Comparison of ENCODE assay signal across 11 mouse cellular contexts in genomic region chr11:69718661-69719060, GRCm38 (mm10). TPM values are rescaled to one million over a fixed set of nuclear protein-coding genes. Genes with fewer than 3 reads are reported as not detected.
A peak's percentile ranks its signal among the peaks of the same experiment; 100 is the strongest.
DNase-seq lines count a peak whose midpoint lies in the region; ATAC-seq and TF ChIP-seq lines count a peak whose summit lies in the region.
"Had no signal": no experiment of that assay in that cellular context is flagged by ENCODE, and none has a peak within 500 bp of the region (broad histone marks: within the 10 kb centered on the region; RNA-seq: fewer than 3 reads in every experiment).

No protein-coding gene starts in this region.

- DNase-seq in heart, embryonic 10.5 days (ENCODE audit: low spot score) = peak; percentile 88
- DNase-seq in heart, adult 18-20 months = no peak
- no peak for DNase-seq in neural tube, embryonic 10.5 days (ENCODE audit: extremely low spot score, low spot score)
- peak; percentile 46 for DNase-seq in kidney, adult 9 months
- peak; percentile 85 for DNase-seq in yolk sac, embryonic 10.5 days (ENCODE audit: low spot score)
- no peak for DNase-seq in layer of hippocampus, adult 11-12 months (ENCODE audit: low spot score)
- DNase-seq in layer of hippocampus, adult 2 months (ENCODE audit: low spot score in 2 of 2) = no peak
- DNase-seq: adrenal gland, adult 8-10 months; left cerebral cortex, postnatal 4 days; spleen, adult 18-20 months had no signal

- H3K9me3 ChIP-seq in heart, embryonic 10.5 days = no peaks in the 10 kb centered on the region
- H3K9me3 ChIP-seq in neural tube, embryonic 12.5 days = 0 out of 2 replicates have a peak, but pooled peaks cover 4% of the 10 kb centered on the region

- no peaks in the 10 kb centered on the region for H3K36me3 ChIP-seq in heart, embryonic 10.5 days
- no peaks in the 10 kb centered on the region for H3K36me3 ChIP-seq in neural tube, embryonic 12.5 days

- peak overlapping the region; percentile 23; the same call in 1 of the 2 replicates for H3K9ac ChIP-seq in neural tube, embryonic 12.5 days

- H3K4me2 ChIP-seq in neural tube, embryonic 12.5 days (replicated peaks) = peak overlapping the region; percentile 24; the same call in 1 of the 2 replicates

- H3K27ac ChIP-seq in heart, embryonic 10.5 days = peak overlapping the region; percentile 64; the same call in 1 of the 2 replicates
- H3K27ac ChIP-seq in neural tube, embryonic 12.5 days = no peak overlapping the region
- H3K27ac ChIP-seq in layer of hippocampus, adult 2 months = no peak overlapping the region

- H3K27me3 ChIP-seq in heart, embryonic 10.5 days (ENCODE audit: insufficient read depth, poor library complexity, severe bottlenecking) = no peaks in the 10 kb centered on the region
- H3K27me3 ChIP-seq in neural tube, embryonic 12.5 days (replicated peaks) = no peaks in the 10 kb centered on the region

- no peak for TF ChIP-seq CTCF in layer of hippocampus, adult 2 months (conservative IDR thresholded peaks at IDR 0.05)

- peaks cover 26% of the 10 kb centered on the region for H3K4me1 ChIP-seq in heart, embryonic 10.5 days
- H3K4me1 ChIP-seq in neural tube, embryonic 12.5 days = no peaks in the 10 kb centered on the region

- no peak for ATAC-seq in neural tube, embryonic 12.5 days (ENCODE audit: low FRiP score, low read depth)

- 26% methylated on average over 15 of the region's 15 CpGs for WGBS in heart, embryonic 10.5 days
- WGBS in neural tube, embryonic 12.5 days = 41% methylated on average over 15 of the region's 15 CpGs

- H3K4me3 ChIP-seq in heart, embryonic 10.5 days = 0 out of 2 replicates have a peak overlapping the region, but pooled peaks have one; percentile 3
- H3K4me3 ChIP-seq in neural tube, embryonic 12.5 days = no peak overlapping the region
- H3K4me3 ChIP-seq in layer of hippocampus, adult 2 months = no peak overlapping the region

RNA-seq across cellular contexts. Expression of gene Tnfsfm13, which starts 22.8 kb away (rescaled TPM):
- 1.8 and 2.2 TPM in 2 replicates for polyA plus RNA-seq in heart, embryonic 10.5 days (2016; fragmentation: Nextera tagmentation; extraction: Ambion mirVana)
- 1 to 10 TPM; 2.5 to 4.1 TPM for total RNA-seq in heart, adult 18-20 months (2021)
- polyA plus RNA-seq in neural tube, embryonic 12.5 days (2016; fragmentation: Nextera tagmentation; extraction: Ambion mirVana) = 1.4 TPM in 2 replicates
- total RNA-seq in layer of hippocampus, adult 2 months (2021) = 1 to 10 TPM; 1.6 to 2.2 TPM

RNA-seq across cellular contexts. Expression of gene Tnfsf12, which starts 23.0 kb away (rescaled TPM):
- 3.0 and 4.7 TPM in 2 replicates for polyA plus RNA-seq in heart, embryonic 10.5 days (2016; fragmentation: Nextera tagmentation; extraction: Ambion mirVana)
- total RNA-seq in heart, adult 18-20 months (2021) = 10 to 100 TPM; 16.9 to 17.1 TPM
- polyA plus RNA-seq in neural tube, embryonic 12.5 days (2016; fragmentation: Nextera tagmentation; extraction: Ambion mirVana) = 1.9 and 2.7 TPM in 2 replicates
- total RNA-seq in layer of hippocampus, adult 2 months (2021) = 1 to 10 TPM; 8.9 to 9.6 TPM

RNA-seq across cellular contexts. Expression of gene Tnfsf13, which starts 33.1 kb away (rescaled TPM):
- polyA plus RNA-seq in heart, embryonic 10.5 days (2016; fragmentation: Nextera tagmentation; extraction: Ambion mirVana) = 0.25 TPM in 1 of 2 replicates, not detected in the other
- 1 to 10 TPM; 1.5 to 1.7 TPM for total RNA-seq in heart, adult 18-20 months (2021)
- polyA plus RNA-seq in neural tube, embryonic 12.5 days (2016; fragmentation: Nextera tagmentation; extraction: Ambion mirVana) = 0.20 TPM in 1 of 2 replicates, not detected in the other
- total RNA-seq in layer of hippocampus, adult 2 months (2021) = 1 to 10 TPM; 2.1 to 2.5 TPM

RNA-seq across cellular contexts. Expression of gene Senp3, which starts 36.8 kb away (rescaled TPM):
- 95.3 and 108 TPM in 2 replicates for polyA plus RNA-seq in heart, embryonic 10.5 days (2016; fragmentation: Nextera tagmentation; extraction: Ambion mirVana)
- 10 to 100 TPM; 27.3 to 35.1 TPM for total RNA-seq in heart, adult 18-20 months (2021)
- 97.8 and 115 TPM in 2 replicates for polyA plus RNA-seq in neural tube, embryonic 12.5 days (2016; fragmentation: Nextera tagmentation; extraction: Ambion mirVana)
- total RNA-seq in layer of hippocampus, adult 2 months (2021) = 100 to 1,000 TPM; 108 to 132 TPM

RNA-seq across cellular contexts. Expression of gene Polr2a, which starts 39.8 kb away (rescaled TPM):
- 24.9 and 29.6 TPM in 2 replicates for polyA plus RNA-seq in heart, embryonic 10.5 days (2016; fragmentation: Nextera tagmentation; extraction: Ambion mirVana)
- total RNA-seq in heart, adult 18-20 months (2021) = 10 to 100 TPM; 27.4 to 33.4 TPM
- polyA plus RNA-seq in neural tube, embryonic 12.5 days (2016; fragmentation: Nextera tagmentation; extraction: Ambion mirVana) = 28.5 and 31.2 TPM in 2 replicates
- total RNA-seq in layer of hippocampus, adult 2 months (2021) = 10 to 100 TPM; 64.6 to 65.4 TPM

Comparison
In these comparisons a context has a peak if more than half of its experiments do, and no peak if none do; other contexts are left out.
1. DNase-seq: peak in heart, embryonic 10.5 days (single experiment), kidney, adult 9 months (single experiment) and yolk sac, embryonic 10.5 days (single experiment); none in heart, adult 18-20 months (0 of 2), neural tube, embryonic 10.5 days (single experiment), layer of hippocampus, adult 11-12 months (single experiment) and layer of hippocampus, adult 2 months (0 of 2).